Mouse (Mus musculus) kidney, adult 2 months (tissue): ENCODE results near the gene Csnk2a1. TPM values are rescaled to one million over a fixed set of nuclear protein-coding genes. Genes with fewer than 3 reads are reported as not detected.
A peak's percentile ranks its signal among the peaks of the same experiment; 100 is the strongest.

Experiments
- DNase-seq: peaks from one replicate; pipeline ENCODE4 v3.0.0; 2021
- H3K27ac ChIP-seq: fragments of 200-500 bp; 2 replicates; pipeline ENCODE4 v1.5.1; 2012; ENCODE audit warnings: low read depth, low read length, control low read depth, inconsistent platforms; ENCODE audit not compliant: insufficient read depth
- H3K27me3 ChIP-seq: fragments of 200-500 bp; replicated peaks from 2 replicates; pipeline ENCODE4 v1.6.1; 2012; ENCODE audit warnings: mild to moderate bottlenecking, moderate library complexity, low read length, inconsistent platforms; ENCODE audit not compliant: control insufficient read depth, insufficient read depth
- H3K36me3 ChIP-seq: fragments of 200-500 bp; 2 replicates; pipeline ENCODE4 v1.6.1; 2012; ENCODE audit warnings: mild to moderate bottlenecking, moderate library complexity, low read length, inconsistent platforms; ENCODE audit not compliant: control insufficient read depth, insufficient read depth
- H3K4me1 ChIP-seq: fragments of 200-500 bp; 2 replicates; pipeline ENCODE4 v1.6.1; 2011; ENCODE audit warnings: low read length; ENCODE audit not compliant: control insufficient read depth, insufficient read depth
- H3K4me3 ChIP-seq: fragments of 200-500 bp; 2 replicates; pipeline ENCODE4 v1.5.1; 2011; ENCODE audit warnings: mild to moderate bottlenecking, low read depth, low read length, control low read depth; ENCODE audit not compliant: insufficient read depth
- CTCF ChIP-seq: fragments of 200-500 bp; conservative IDR thresholded peaks from 2 replicates; pipeline ENCODE4 v1.5.1; 2011; ENCODE audit warnings: low read depth, mild to moderate bottlenecking, control low read depth, low read length, moderate library complexity, mixed read lengths; ENCODE audit not compliant: insufficient read depth, insufficient read length
- POLR2A ChIP-seq: fragments of 200-500 bp; IDR thresholded peaks from one replicate; pipeline ENCODE4 v1.6.1; 2011; ENCODE audit warnings: low read depth, low read length, control low read depth
- WGBS: fragments of 180-500 bp; shearing (Covaris S2); methylation state at CpG from one replicate; pipeline ENCODE4 v1.1.7; 2018; 5-methylcytosine and 5-hydroxymethylcytosine counted together
- polyA plus RNA-seq: library from polyadenylated mRNA; depleted of rRNA; stranded (reverse); fragments of >200 nt; gene quantifications from 2 replicates; pipeline ENCODE4 v1.2.3, GENCODE M21; 2012

Csnk2a1 gene
- polyA plus RNA-seq, 1 experiment = 35.0 TPM

GRCm38 (mm10) chr2:152302862-152303261 is 76.2 kb downstream of the Csnk2a1 start:
- H3K4me1 ChIP-seq = no peaks in the 10 kb centered on the region
- WGBS = 78% methylated on average over 2 of the region's 2 CpGs
- TF ChIP-seq CTCF (no peak), POLR2A (no peak)
- no peaks in the 10 kb centered on the region for H3K27me3 ChIP-seq
- 0 out of 2 replicates have a peak, but pooled peaks cover 1% of the 10 kb centered on the region for H3K36me3 ChIP-seq
- no peak overlapping the region for H3K27ac ChIP-seq
- DNase-seq = no peak
- H3K4me3 ChIP-seq = no peak overlapping the region

GRCm38 (mm10) chr2:152303781-152304180 is 77.1 kb downstream of the Csnk2a1 start:
- Histone ChIP-seq H3K27me3 (no peaks in the 10 kb centered on the region), H3K4me1 (no peaks in the 10 kb centered on the region), H3K27ac (no peak overlapping the region), H3K36me3 (peaks cover 8% of the 10 kb centered on the region), H3K4me3 (no peak overlapping the region)
- DNase-seq = no peak
- WGBS = 70% methylated on average over 5 of the region's 5 CpGs
- TF ChIP-seq POLR2A = no peak
- no peak for TF ChIP-seq CTCF

- no peak for DNase-seq
- Histone ChIP-seq H3K4me3 (no peak overlapping the region), H3K27ac (no peak overlapping the region), H3K4me1 (no peaks in the 10 kb centered on the region), H3K27me3 (no peaks in the 10 kb centered on the region), H3K36me3 (peaks cover 8% of the 10 kb centered on the region)
- no peak for TF ChIP-seq POLR2A
- TF ChIP-seq CTCF = no peak
- 94% methylated on average over 6 of the region's 6 CpGs for WGBS
These were observed 78.8 kb downstream of the Csnk2a1 start for GRCm38 (mm10) chr2:152305480-152305879.

- no peaks in the 10 kb centered on the region for H3K27me3 ChIP-seq
- no peaks in the 10 kb centered on the region for H3K4me1 ChIP-seq
- no peak overlapping the region for H3K4me3 ChIP-seq
- H3K36me3 ChIP-seq = peaks cover 8% of the 10 kb centered on the region
- TF ChIP-seq POLR2A = no peak
- no peak for TF ChIP-seq CTCF
- WGBS = 79% methylated on average over 3 of the region's 3 CpGs
- DNase-seq = no peak
- no peak overlapping the region for H3K27ac ChIP-seq
These were observed 80.5 kb downstream of the Csnk2a1 start for GRCm38 (mm10) chr2:152307186-152307585.

- Histone ChIP-seq H3K4me3 (no peak overlapping the region), H3K4me1 (no peaks in the 10 kb centered on the region), H3K27me3 (no peaks in the 10 kb centered on the region), H3K27ac (no peak overlapping the region), H3K36me3 (peaks cover 7% of the 10 kb centered on the region)
- 55% methylated on average over 7 of the region's 7 CpGs for WGBS
- TF ChIP-seq CTCF = no peak
- no peak for TF ChIP-seq POLR2A
- DNase-seq = peak; percentile 29
These were observed 86.4 kb downstream of the Csnk2a1 start for GRCm38 (mm10) chr2:152312996-152313395.

GRCm38 (mm10) chr2:152313926-152314325 is 87.3 kb downstream of the Csnk2a1 start:
- peaks cover 2% of the 10 kb centered on the region for H3K36me3 ChIP-seq
- no peak for DNase-seq
- WGBS = 86% methylated on average over 6 of the region's 6 CpGs
- TF ChIP-seq CTCF (no peak), POLR2A (no peak)
- no peaks in the 10 kb centered on the region for H3K27me3 ChIP-seq
- no peak overlapping the region for H3K4me3 ChIP-seq
- H3K27ac ChIP-seq = no peak overlapping the region
- no peaks in the 10 kb centered on the region for H3K4me1 ChIP-seq

- Histone ChIP-seq H3K36me3 (peaks cover 2% of the 10 kb centered on the region), H3K27ac (no peak overlapping the region), H3K4me1 (no peaks in the 10 kb centered on the region), H3K4me3 (no peak overlapping the region), H3K27me3 (no peaks in the 10 kb centered on the region)
- DNase-seq = no peak
- 73% methylated on average over 6 of the region's 6 CpGs for WGBS
- no peak for TF ChIP-seq CTCF
- no peak for TF ChIP-seq POLR2A
These were observed 90.4 kb downstream of the Csnk2a1 start for GRCm38 (mm10) chr2:152317054-152317453.
